Mouse (Mus musculus): ENCODE data around the gene Cmc2.

DNA sequence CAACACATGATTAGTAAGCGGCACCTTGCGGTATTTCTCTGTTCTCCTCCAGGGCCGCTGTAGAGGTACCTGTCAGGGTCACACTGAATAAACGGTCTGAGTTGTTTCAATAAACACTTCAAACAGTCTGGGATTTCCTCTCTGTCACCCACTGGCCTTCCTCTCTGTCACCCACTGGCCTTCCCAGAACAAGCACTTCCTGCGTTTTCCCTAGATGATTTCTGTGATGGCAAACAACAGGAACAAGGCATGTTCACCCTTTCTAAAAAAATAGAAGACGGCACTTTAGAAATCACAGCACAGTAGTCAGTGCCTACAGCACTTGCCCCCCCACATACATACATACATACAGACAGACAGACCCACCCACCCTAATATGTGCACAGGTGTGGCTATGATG, 25.7 kb downstream of the Cmc2 start:
- no peak for TF ChIP-seq CTCF (IDR thresholded peaks at IDR 0.05; ENCODE audit: extremely low read depth, insufficient read length, insufficient replicate concordance, low read depth, low read length)
- TF ChIP-seq POLR2A (IDR thresholded peaks at IDR 0.05; ENCODE audit: low read depth, low read length): no peak

All from small intestine, adult 2 months (tissue).